Mouse (Mus musculus) liver, adult 2 months (tissue): Measurements from ENCODE around the gene 1700008O03Rik.

Experiments used
- CTCF ChIP-seq: fragments of 200-500 bp; IDR thresholded peaks from 2 replicates; pipeline ENCODE4 v1.5.1; 2011; ENCODE audit warnings: low read depth, low read length, control low read depth
- POLR2A ChIP-seq: fragments of 200-500 bp; IDR thresholded peaks from 2 replicates; pipeline ENCODE4 v1.6.1; 2011; ENCODE audit warnings: low read length, control low read depth; ENCODE audit not compliant: insufficient read depth; ENCODE audit errors: extremely low read depth

GRCm38 (mm10) chr7:44401673-44402072 is 16.1 kb upstream of the 1700008O03Rik start:
- no peak for TF ChIP-seq CTCF
- TF ChIP-seq POLR2A = no peak
